Mouse (Mus musculus) v-Abl transformed pro-B cells (cell line): ENCODE data around the gene Lrrc3c.

ENCODE experiments used
- in situ Hi-C, 2 experiments: fragments of 400-800 bp; cut with MboI; formaldehyde crosslinking; loops; one replicate each; pipeline ENCODE4 v1.15.1; 2025; ENCODE audit not compliant: unreplicated experiment in 2 of 2

Lrrc3c gene

DNA sequence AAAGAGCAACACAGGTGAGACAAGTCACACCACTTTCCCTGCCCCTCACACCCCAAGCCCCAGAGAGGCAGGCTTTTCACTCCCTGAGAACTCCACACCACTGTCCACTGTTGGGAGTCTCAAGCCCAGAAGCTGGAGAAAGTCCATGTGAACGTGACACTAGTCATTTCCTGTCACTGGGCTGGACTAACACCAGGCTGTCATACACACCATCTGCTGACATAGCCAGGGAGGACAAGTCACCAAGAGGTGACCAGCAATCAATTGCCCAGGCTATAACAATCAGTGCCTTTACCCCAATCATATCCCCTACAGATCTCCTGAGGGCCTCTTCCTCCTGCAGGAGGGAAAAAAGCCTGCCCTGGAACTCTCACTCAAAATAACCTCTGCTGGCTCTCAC is 13.9 kb upstream of the Lrrc3c start:
- in situ Hi-C loops: loop anchor here in 1 of 2 experiments (25.0 kb wide), 1 partner anchor 797 kb away; the partner anchor contains the start of genes 1700001P01Rik, Lasp1 and Rpl23

DNA sequence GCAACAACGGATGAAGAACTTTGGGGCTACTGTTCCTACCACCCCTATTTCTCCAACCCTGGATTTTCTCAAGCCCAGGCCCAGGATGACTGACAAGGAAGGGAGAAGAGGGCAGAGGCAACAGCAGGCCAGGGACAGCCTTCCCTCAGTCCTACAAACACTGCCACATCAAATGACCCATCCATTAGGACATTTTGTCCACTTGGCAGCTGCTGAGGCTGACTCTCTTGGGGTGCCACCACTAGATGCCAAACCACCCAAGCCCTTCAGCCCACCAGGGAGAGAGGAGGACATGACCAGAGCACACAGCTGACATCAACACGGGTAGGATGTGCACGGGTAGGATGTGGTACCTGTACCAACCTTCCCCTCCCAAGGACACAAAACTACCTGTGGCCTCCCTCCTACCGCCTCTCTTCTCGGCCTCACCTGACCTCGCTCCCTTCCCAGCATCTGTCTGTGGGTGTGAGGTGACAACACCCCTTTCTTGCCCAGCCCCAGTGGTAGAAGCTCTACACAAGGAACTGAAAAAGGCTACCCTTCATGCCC is 13.4 kb upstream of the Lrrc3c start:
- in situ Hi-C loops: loop anchor here in 1 of 2 experiments (25.0 kb wide), 1 partner anchor 797 kb away; the partner anchor contains the start of genes 1700001P01Rik, Lasp1 and Rpl23

DNA sequence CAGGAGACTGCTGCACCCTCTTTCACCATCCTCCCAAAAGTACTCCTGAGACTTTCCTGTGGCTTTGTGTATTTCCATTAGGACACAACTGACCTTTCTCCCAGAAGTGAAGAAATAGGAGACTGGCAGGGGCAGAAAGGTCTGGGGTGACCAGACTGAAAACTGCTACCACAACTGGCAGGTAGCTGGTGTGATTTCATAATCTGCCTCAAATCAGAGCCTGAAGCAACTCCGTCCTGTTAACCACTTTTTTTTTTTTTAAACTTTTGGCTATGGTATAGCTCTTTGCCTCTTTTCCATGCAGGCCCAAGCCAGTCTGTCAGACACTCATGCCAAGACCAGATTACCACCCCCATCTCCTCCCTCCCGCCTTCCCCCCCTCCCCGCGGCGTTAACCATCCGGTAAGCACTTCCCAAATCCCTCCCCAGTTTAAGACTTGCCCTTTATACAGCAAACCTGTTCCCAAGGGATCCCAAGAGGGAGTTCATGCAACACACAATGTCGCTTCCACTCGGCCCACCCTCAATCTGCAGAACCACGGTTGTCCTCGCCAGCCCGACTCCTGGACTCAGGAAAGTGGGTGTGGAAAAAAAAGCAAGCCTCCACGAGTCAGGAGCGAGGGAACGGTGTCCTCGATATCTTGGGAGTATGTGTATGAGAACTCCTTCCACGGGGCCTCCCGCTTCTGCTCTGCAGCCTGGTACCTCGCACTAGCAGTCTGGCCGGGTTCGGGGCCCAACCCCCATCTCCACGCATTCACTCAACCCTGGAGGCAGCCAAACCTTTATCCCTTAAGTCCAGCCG is 11.8 kb upstream of the Lrrc3c start:
- in situ Hi-C loops: loop anchor here in 1 of 2 experiments (25.0 kb wide), 1 partner anchor 799 kb away; the partner anchor contains the start of genes 1700001P01Rik, Lasp1 and Rpl23

DNA sequence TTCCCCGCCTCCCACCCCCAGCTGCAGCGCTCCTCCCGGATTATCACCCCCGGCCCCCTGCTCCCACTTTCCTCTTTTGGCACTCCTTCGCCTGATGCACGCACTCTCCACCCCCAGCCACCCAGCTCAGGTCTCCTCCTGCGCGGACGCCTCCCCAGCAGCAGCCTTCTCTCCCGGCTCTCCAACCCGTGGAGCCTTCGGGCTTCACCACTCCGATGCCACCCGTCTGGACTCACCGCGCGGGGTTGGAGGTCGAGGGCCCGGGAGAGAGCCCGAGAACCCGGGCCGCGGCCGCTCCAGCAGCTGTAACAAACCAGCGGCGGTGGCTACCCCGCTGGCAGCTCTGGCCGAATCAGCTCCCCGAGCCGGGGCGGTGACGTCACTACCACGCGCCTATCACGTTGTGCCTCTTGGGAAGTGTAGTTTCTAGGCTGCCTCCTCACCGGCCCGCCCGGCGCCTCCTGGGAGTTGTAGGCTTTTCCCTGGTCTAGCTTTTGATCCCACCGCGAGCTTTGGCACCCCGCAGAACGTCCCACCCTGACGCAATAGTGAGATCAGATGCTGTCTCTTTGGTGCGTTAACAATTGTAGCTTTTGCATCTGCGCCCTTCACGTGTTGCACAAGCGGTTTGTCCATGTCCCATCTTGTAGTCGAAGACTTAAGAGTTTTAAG is 11.1 kb upstream of the Lrrc3c start, which contains the start of gene Ormdl3:
Ormdl3 (minus strand) TSS at position 477 of the 672 bp plus-strand sequence.
- in situ Hi-C loops: loop anchor here in 1 of 2 experiments (25.0 kb wide), 1 partner anchor 800 kb away; the partner anchor contains the start of genes 1700001P01Rik, Lasp1 and Rpl23

DNA sequence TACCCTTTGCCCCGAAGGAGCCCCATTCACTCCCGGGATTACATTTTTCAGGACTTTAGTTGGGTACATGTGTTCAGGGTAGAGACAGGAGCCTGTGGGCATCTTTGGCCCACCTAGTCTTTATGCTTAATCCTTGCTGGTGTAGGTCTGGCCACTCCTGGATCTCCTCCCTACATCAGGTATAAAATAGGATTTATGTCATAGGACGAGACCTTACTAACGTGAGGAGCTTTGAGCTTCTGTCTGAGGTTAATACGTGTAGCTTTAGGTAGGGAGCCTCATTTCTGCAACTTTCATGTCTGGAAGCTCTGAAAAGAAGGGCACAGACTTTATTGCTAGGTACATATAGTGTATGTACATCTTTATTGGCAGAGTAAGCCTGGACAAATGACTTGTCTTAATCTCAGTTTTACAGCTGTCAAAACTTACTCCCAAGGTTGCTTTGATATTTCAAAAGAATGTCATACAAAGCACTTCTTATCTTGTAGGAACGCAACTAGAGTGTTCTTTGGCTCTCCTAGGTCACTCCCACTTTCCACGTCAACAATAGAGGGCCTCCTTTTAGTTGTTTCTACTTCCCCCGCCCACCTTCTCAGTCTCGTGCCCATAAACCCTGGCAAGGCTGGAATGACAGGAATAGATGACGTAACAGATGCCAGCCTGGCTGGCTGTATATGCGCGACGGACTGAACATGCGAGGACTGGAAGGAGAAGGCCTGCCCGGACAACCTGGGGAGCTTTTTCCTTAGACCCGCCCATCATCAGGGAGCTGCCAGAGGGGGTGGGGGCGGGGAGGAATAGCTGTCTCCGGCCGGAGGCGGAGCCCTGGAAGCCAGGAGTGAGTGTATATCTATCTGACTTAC is 10.2 kb upstream of the Lrrc3c start:
- in situ Hi-C loops: loop anchor here in 1 of 2 experiments (25.0 kb wide), 1 partner anchor 801 kb away; the partner anchor contains the start of genes 1700001P01Rik, Lasp1 and Rpl23

DNA sequence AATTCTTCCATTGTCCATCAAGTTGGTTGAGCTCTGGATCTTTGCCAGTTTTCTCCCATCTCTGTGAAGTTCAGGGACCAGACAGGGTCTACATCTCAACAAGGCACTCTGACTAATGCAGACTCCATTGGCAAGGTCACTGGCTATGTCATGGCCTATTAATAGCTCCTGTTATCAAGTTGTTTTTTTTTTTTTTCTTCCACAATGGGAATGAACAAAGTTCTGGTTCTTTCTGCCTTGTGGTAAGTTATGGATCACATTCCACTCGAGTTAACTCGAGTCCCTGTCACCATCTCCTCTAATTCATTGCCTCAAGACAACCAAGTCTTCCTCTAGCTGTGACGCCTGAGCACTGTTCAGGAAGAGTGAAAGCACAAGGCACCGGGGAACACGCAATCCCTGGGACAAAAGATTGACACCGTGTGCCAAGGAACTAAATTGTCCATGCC is 9.2 kb upstream of the Lrrc3c start:
- in situ Hi-C loops: loop anchor here in 1 of 2 experiments (25.0 kb wide), 1 partner anchor 802 kb away; the partner anchor contains the start of genes 1700001P01Rik, Lasp1 and Rpl23

DNA sequence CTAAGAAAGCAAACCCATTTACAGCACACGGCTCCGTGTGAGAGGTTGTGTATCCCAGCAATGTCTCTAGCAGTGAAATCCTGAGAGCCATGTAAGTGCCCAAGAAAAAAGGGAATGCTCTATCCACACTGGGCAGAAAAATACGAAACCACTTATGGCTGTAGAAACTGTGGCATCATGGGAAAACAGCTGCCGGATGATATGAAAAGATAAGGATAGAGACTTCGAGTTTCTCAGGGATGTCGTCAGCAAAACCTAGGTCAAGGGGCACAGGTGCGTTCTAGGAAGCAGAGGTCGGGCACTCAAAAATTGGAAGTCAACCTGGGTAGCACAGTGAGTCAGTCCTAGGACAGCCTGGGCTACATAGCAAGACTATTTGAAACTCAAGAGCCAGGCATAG is 8.8 kb upstream of the Lrrc3c start:
- in situ Hi-C loops: loop anchor here in 1 of 2 experiments (25.0 kb wide), 1 partner anchor 802 kb away; the partner anchor contains the start of genes 1700001P01Rik, Lasp1 and Rpl23

DNA sequence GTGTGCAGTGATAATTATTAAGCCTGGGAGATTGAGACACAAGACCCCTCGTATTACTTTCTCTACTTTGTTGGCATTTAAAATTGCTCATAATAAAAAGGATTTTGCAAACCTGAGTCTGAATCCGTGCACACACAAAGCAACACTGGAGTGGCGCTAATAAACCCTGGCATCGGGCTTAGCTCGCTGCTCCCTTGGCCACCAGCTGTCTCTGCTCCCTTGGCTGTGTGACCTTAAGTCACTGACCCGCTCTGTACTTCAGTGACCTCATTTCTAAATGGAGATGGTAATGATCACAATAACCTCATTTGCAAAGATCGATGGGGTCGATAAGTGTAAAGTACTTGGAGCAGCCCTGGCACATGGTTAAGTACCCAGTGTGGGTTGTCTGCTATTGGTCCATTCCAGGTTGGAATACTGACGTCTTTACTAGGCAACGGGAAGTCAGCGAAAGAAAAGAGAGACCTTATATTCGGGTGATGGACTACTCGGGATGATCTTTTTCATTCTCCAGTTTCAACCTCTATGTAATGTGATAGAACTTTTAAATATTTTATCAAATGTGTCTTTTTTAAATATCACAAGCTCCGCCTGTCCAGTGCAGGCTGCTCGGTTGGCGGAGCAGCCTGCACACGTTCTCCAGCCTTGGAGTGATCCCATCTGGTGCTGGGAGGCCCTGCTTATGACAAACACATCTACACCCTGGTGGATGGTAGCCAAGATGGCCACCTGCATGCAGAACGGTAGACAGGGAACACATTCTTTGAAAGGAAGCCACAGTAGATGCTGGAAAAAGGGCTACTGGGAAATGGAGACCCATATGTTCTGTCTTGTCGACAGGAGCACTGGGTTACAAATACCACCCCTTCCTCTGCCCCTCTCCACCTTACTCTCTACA is 7.3 kb upstream of the Lrrc3c start:
- in situ Hi-C loops: loop anchor here in 1 of 2 experiments (5.0 to 25.0 kb wide), 4 partner anchors 38 to 803 kb away; partner anchors contain the start of genes 1700001P01Rik, Grb7, Lasp1 and Rpl23

DNA sequence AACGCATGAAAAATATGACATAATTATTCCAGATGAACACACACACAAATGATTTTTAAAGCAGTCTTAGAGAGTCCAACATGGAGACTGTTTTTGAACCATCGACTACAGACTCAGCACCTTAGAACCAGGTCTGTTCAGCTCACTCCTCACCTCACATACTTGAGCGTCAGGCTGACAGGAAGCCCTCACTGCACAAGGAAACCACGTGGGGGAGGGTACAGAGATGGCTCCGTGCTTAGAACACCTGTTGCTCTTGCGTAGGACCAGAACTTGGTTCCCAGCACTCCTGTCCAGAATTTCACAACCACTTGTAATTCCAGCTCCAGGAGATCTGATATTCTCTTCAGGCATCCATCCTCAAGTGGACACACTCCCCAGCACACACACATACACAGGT is 3.1 kb upstream of the Lrrc3c start:
- in situ Hi-C loops: loop anchor here (5.0 to 25.0 kb wide), 4 partner anchors 43 to 808 kb away; partner anchors contain the start of genes 1700001P01Rik (in 1 of the 2), Grb7 (in 1 of the 2), Lasp1 (in 1 of the 2) and Rpl23 (in 1 of the 2)

DNA sequence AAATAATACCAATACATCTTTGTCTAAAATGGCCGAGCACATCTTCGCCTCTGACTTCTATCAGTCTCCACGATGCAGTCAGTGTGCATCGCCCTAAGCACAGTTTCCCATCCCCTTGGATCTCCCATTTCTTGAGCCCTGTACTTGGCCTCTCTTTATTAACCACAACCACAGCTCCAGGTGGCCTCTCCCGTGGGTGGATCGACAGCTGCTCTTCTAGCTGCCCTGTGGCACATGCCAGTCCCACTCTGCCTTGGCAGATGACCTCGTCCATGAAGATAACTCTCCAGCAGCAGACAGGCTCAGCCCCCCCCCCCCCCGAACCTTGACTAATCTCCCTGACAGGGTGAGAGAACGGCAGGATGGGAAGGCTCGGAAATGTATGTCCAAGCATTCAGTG is 2.6 kb upstream of the Lrrc3c start:
- in situ Hi-C loops: loop anchor here (5.0 to 25.0 kb wide), 4 partner anchors 43 to 808 kb away; partner anchors contain the start of genes 1700001P01Rik (in 1 of the 2), Grb7 (in 1 of the 2), Lasp1 (in 1 of the 2) and Rpl23 (in 1 of the 2)

DNA sequence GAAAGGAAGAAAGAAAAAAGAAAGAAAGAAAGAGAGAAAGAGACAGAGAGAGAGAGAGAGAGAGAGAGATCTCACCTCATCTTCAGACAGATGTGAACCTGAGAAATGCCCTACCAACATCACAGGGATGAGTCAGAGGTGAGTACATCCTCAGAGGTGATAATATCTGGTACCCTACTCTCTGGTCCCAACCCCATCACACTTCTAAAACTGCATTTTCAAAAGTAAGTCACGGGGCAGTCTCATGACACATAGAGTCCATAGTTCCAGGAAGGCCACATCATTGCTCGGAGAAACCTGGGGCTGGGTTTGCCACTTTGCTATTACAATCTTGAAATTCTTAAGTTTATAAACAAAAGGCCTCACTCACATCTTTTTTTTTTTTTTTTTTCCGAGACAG is 2.1 kb upstream of the Lrrc3c start:
- in situ Hi-C loops: loop anchor here (5.0 to 25.0 kb wide), 4 partner anchors 44 to 809 kb away; partner anchors contain the start of genes 1700001P01Rik (in 1 of the 2), Grb7 (in 1 of the 2), Lasp1 (in 1 of the 2) and Rpl23 (in 1 of the 2)

DNA sequence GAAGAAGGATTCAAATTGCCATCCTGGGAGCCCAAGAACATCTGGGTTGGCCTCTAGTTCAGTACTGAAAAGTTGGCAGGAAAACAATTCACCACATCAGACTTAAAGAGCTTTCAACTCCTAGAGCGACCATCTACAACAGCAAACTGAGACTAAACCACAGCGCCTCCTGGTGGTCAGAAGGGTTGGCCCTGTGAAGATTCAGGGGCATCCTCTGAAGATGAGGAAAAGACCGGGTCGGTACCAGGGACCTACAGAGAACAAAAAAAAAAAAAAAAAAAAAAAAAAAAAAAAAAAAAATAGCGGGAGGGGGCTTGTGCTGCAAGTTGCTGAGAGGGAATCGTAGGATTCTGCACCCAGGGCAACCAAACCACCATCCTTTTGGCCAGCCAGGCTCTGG is 728 bp upstream of the Lrrc3c start:
- in situ Hi-C loops: loop anchor here (5.0 to 25.0 kb wide), 4 partner anchors 45 to 810 kb away; partner anchors contain the start of genes 1700001P01Rik (in 1 of the 2), Grb7 (in 1 of the 2), Lasp1 (in 1 of the 2) and Rpl23 (in 1 of the 2)

DNA sequence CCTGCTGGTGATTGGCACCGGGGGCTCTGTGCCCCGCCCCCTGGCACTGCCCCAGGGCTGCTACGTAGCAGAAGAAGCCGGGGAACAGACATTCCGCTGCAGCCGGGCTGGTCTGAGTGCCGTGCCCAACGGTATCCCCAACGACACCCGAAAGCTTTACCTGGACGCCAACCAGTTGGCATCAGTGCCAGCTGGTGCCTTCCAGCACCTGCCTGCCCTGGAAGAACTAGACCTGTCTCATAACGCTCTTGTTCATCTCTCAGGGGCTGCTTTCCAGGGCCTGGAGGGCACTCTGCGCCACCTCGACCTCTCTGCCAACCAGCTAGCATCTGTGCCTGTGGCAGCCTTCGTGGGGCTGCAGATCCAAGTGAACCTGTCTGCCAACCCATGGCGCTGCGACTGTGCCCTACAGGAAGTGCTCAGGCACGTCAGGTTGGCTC is 780 bp downstream of the Lrrc3c start:
- in situ Hi-C loops: loop anchor here (5.0 to 25.0 kb wide), 4 partner anchors 47 to 812 kb away; partner anchors contain the start of genes 1700001P01Rik (in 1 of the 2), Grb7 (in 1 of the 2), Lasp1 (in 1 of the 2) and Rpl23 (in 1 of the 2)

DNA sequence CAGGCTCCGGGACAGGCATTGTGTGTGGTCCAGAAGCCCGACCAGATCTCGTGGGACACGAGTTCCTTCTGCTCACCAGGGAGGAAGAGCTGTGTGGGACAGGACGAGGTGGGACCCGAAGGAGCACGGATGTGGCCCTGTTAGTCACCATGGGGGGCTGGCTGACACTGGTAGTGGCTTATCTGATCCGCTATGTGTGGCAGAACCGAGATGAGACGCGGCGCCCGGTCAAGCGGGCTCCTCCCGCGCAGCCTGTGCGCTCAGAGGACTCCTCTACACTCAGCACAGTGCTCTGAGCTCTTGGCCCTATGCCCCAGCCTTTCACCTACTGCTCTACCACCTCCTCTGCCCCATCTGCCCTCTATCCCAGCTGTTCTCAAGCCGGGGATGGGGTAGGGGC is 1.2 kb downstream of the Lrrc3c start:
- in situ Hi-C loops: loop anchor here (5.0 to 25.0 kb wide), 4 partner anchors 47 to 812 kb away; partner anchors contain the start of genes 1700001P01Rik (in 1 of the 2), Grb7 (in 1 of the 2), Lasp1 (in 1 of the 2) and Rpl23 (in 1 of the 2)

DNA sequence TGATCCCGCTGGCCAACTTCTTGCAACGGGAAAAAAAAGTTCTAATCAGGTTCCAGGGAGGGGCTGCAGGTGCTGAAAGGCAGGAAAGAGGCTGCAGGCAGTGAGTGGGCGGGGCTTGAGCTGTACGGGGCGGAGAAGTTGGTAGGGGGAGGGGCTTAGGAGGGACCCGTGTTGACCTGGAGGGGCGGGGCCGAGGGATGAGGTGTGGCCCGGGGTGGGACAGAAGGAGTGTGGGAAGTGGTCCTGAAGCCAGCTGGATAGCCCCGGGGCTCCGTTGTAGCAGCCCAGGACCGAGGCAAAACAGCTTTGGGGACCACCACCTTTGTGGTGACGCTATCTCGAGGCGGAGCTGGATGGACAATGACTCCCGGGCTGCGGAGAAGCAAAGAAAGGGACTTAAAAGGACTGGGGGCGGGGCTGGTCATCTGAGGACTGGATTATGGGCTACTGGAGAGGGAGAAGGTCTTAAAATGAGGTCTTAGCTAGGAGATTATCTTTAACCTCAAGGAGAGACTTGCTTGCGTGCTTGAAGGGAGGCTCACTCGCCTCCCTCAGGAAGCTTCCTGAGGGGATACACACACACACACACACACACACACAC is 4.1 kb downstream of the Lrrc3c start:
- in situ Hi-C loops: loop anchor here in 1 of 2 experiments (10.0 kb wide), 1 partner anchor 73 kb away; no protein-coding TSS in a partner anchor

DNA sequence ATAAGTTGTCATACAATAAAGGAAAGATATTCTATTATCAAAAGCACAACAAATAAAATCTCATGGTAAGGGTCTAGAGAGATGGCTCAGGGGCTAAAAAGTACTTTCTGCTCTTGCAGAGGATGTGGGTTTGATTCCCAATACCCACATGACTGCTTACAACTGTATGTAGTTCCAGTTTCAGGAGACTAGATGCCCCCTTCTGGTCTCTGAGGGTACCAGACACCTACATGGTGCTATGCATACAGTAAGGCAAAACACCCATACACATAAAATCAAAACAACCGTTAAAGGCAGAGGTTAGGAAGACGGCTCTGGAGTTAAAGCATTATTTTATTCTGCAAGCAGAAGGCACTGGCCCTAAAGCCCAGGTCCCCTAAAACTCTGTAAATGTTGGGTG is 5.9 kb downstream of the Lrrc3c start:
- in situ Hi-C loops: loop anchor here in 1 of 2 experiments (10.0 kb wide), 1 partner anchor 71 kb away; no protein-coding TSS in a partner anchor

DNA sequence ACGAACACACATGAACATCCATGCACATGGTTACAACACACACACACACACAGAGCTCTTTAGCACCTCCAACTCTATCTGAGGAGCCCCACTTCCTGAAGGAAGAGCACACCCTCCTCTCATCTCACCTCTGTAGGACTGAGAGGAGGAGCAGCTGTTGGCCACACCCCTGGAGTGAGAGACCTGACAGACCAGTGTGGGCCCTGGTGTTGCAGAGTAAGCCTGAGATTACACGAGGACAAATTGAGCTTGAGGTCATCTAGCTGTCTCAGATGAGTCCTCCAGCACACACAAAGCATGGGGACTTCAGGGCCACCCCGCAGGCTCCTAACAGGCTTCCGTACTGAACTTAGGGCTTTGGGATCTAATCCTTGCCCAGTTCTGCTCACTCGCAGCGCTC is 6.8 kb downstream of the Lrrc3c start:
- in situ Hi-C loops: loop anchor here in 1 of 2 experiments (10.0 kb wide), 1 partner anchor 70 kb away; no protein-coding TSS in a partner anchor
